Mouse (Mus musculus) embryonic facial prominence, embryonic 13.5 days (tissue): ENCODE results near the gene Slc39a13. TPM values are rescaled to one million over a fixed set of nuclear protein-coding genes. Genes with fewer than 3 reads are reported as not detected.
"Not testable (repeated sequence)": the region's sequence is repeated elsewhere in the genome, so short reads cannot be mapped to it uniquely, and the experiment has no call there.

ENCODE experiments used
- ATAC-seq: fragments of 200-750 bp; cut with Nextera tagmentation; 2 replicates; pipeline ENCODE4 v1.8.0; 2017; ENCODE audit warnings: low read depth; ENCODE audit not compliant: insufficient number of reproducible peaks, insufficient read depth, low FRiP score, low TSS enrichment
- H3K27ac ChIP-seq: fragments of 300-500 bp; sonication (generic); 2 replicates; pipeline ENCODE4 v1.5.1; 2015; ENCODE audit warnings: moderate library complexity, mild to moderate bottlenecking, inconsistent platforms
- H3K27me3 ChIP-seq: fragments of 300-500 bp; sonication (generic); 2 replicates; pipeline ENCODE4 v1.6.1; 2015; ENCODE audit warnings: mild to moderate bottlenecking, inconsistent platforms
- H3K36me3 ChIP-seq: fragments of 300-500 bp; sonication (generic); 2 replicates; pipeline ENCODE4 v1.6.1; 2015; ENCODE audit warnings: mild to moderate bottlenecking, inconsistent platforms
- H3K4me1 ChIP-seq: fragments of 300-500 bp; sonication (generic); 2 replicates; pipeline ENCODE4 v1.6.1; 2015; ENCODE audit warnings: inconsistent platforms
- H3K4me2 ChIP-seq: fragments of 300-500 bp; sonication (generic); 2 replicates; pipeline ENCODE4 v1.6.1; 2015; ENCODE audit warnings: moderate library complexity, mild to moderate bottlenecking, inconsistent platforms
- H3K4me3 ChIP-seq: fragments of 300-500 bp; sonication (generic); 2 replicates; pipeline ENCODE4 v1.5.1; 2015; ENCODE audit warnings: mild to moderate bottlenecking, inconsistent platforms
- H3K9ac ChIP-seq: fragments of 300-500 bp; sonication (generic); 2 replicates; pipeline ENCODE4 v1.6.1; 2015; ENCODE audit warnings: mild to moderate bottlenecking, inconsistent platforms
- H3K9me3 ChIP-seq: fragments of 300-500 bp; sonication (generic); 2 replicates; pipeline ENCODE4 v1.6.1; 2016; ENCODE audit warnings: inconsistent platforms
- WGBS: fragments of 180-500 bp; shearing (Covaris S2); methylation state at CpG from one replicate; pipeline ENCODE4 v1.1.7; 2015; ENCODE audit warnings: mixed read lengths; 5-methylcytosine and 5-hydroxymethylcytosine counted together
- polyA plus RNA-seq: library from polyadenylated mRNA; unstranded; fragments of >200 nt; fragmentation: Nextera tagmentation; extraction: Ambion mirVana; gene quantifications from 2 replicates; pipeline ENCODE4 v1.2.1, GENCODE M21; 2015

Slc39a13 gene
- polyA plus RNA-seq, 1 experiment from 2014 or later = 64.3 TPM

DNA sequence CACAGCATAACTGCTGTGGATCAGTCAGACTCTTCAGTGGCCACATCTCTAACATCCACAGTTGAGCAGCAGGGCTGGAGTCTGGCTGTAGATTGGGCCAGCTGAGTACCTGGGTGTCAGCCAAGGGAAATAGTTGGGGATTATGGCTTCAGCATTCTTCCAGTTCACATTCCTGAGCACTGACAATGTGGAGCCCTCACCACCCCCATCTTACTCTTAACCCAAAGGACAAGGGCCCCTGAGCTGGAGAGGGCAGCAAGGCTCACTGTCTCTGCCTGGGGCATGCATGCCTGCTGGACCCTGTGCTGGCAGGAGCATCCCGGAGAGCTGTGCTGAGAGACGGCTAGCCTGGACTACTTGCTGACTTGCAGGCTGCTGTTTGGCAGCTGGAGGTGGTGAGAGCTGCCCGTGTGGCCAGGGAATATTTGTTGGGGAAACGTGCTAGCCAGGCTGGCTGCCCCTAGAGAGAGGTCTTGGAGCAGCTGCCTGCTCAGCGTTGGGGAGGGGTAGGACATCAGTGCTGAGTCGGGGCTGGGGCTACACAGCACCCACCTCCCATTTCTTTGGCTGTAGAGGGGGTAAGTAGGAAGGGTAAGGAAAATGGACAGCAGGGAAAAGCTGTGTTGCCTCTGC is 8.3 kb downstream of the Slc39a13 start:
- WGBS = 82% methylated on average over 6 of the region's 6 CpGs
- no peak for ATAC-seq

DNA sequence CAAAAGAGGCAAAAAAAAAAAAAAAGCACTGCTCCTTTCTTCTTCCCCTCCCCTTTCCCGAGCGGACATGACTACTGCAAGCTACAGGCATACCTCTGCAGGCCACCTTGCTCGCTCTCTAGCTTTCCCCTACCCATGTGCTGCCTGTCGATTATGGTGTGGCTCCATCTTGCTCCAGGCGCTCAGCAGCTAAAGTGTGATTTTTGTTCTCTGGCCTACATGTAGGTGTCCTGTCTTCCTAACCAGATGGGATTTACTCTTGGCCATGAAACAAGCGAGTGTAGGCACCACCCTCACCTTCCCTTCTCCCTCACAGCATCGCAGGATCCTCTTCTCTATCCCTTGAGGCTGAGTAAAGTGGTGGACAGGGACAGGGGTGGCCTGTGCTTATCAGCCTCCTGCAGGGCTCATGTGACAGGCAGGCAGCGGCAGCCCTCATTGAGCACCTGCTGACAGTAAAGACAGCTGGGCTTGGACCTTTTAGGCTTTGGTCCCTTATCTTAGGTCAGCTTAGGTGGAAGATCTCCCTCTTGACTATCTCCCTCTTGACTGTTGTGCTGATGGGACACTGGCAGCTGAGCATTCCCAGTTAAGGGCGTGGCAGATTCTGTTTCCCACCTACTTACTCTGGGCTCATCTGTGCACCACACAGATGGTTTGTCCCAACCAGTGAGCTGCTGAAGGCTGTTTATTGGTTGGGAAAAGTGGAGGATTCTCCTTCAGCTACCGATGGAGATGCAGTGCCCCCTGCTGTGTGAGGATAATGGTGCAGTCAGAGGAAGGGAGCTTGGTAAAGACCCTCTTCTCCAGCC is 9.5 kb downstream of the Slc39a13 start:
- Histone ChIP-seq H3K4me1 (peaks cover 6% of the 10 kb centered on the region; the same call in 1 of the 2 replicates), H3K9me3 (no peaks in the 10 kb centered on the region), H3K9ac (no peak overlapping the region), H3K27me3 (no peaks in the 10 kb centered on the region), H3K4me3 (no peak overlapping the region), H3K36me3 (peaks cover 94% of the 10 kb centered on the region), H3K27ac (peak overlapping the region; percentile 33; the same call in 1 of the 2 replicates), H3K4me2 (no peak overlapping the region)
- 76% methylated on average over 10 of the region's 10 CpGs for WGBS
- no peak for ATAC-seq

More for the DNA sequence above, 8.3 kb downstream of the Slc39a13 start:
- Histone ChIP-seq H3K9ac (0 out of 2 replicates have a peak overlapping the region, but pooled peaks have one; percentile 11), H3K36me3 (peaks cover 92% of the 10 kb centered on the region), H3K4me1 (0 out of 2 replicates have a peak, but pooled peaks cover 6% of the 10 kb centered on the region), H3K4me2 (no peak overlapping the region), H3K9me3 (no peaks in the 10 kb centered on the region), H3K27me3 (no peaks in the 10 kb centered on the region), H3K4me3 (no peak overlapping the region), H3K27ac (peak overlapping the region; percentile 7; the same call in 1 of the 2 replicates)

DNA sequence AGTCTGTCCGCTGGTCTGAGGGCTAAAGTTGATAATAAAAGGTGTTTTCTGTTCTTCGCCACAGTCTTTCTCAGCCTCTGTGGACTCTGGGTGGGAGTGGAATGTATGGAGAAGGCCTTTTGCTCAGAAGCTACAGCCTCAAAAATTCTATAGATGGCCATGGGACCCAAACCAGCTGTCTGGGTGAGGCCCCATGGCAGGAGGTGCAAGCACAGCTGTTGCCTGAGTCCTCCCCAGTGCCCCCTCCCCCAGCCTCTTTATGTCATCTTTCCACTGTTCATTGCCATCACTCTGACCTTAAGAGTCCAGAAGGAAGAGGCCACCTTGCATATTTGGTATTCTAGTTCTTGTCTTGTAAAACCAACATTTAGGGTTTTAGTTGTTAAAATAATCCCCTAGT is 10.8 kb downstream of the Slc39a13 start:
- 96% methylated on average over 2 of the region's 2 CpGs for WGBS
- no peaks in the 10 kb centered on the region for H3K9me3 ChIP-seq

DNA sequence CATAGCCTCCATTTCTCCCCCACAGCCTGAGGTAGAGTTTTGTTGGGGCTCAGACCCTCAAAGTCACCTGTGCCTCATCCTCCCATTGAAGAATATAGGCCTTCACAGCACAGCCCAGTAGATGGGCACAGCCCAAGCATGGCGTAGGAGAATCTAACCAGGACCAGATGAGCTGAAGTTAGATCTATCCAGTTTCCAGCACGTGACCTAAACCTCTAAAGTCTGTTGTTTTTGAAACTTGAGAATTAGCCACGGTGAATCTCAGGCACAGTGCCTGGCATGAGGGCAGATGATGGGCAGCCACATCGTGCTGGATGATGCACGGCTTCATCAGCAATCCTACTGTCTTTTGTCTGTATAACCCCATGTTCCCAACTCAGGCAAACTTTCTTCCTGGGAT is 11.8 kb downstream of the Slc39a13 start:
- ATAC-seq = no peak
- peaks cover 18% of the 10 kb centered on the region for H3K4me1 ChIP-seq
- H3K9ac ChIP-seq = no peak overlapping the region
- no peaks in the 10 kb centered on the region for H3K27me3 ChIP-seq
- WGBS = 54% methylated on average over 5 of the region's 5 CpGs
- H3K4me3 ChIP-seq = no peak overlapping the region
- H3K9me3 ChIP-seq = no peaks in the 10 kb centered on the region
- peaks cover 78% of the 10 kb centered on the region for H3K36me3 ChIP-seq
- no peak overlapping the region for H3K27ac ChIP-seq
- no peak overlapping the region for H3K4me2 ChIP-seq

More for the DNA sequence above, 10.8 kb downstream of the Slc39a13 start:
- H3K36me3 ChIP-seq = peaks cover 88% of the 10 kb centered on the region
- peaks cover 18% of the 10 kb centered on the region for H3K4me1 ChIP-seq
- H3K4me3 ChIP-seq = no peak overlapping the region
- no peak overlapping the region for H3K27ac ChIP-seq
- H3K9ac ChIP-seq = no peak overlapping the region
- H3K27me3 ChIP-seq = no peaks in the 10 kb centered on the region
- H3K4me2 ChIP-seq = no peak overlapping the region
- no peak for ATAC-seq

DNA sequence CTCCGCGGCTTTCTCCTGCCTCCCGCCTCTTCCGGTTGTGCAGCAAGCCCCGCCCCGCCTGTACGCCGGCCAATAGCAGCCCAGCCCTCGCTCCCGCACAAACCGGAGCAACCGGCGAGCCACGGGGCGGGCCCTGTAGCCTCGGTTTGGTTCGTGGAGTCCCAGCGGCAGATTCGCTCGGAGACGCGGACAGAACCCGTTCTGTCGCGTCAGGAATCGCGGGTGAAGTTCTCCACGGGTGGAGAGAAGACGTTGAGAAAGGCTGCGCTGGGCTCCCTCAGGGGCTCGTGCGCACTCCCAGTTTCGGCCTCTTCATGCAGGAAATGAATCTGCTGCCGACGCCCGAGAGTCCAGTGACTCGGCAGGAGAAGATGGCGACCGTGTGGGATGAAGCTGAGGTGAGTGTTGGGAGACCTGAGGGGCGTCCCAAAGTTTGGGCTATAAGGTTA is 16.3 kb downstream of the Slc39a13 start, which contains the start of gene Psmc3:
Psmc3 (plus strand) TSS at position 76 of the 449 bp plus-strand sequence.
- ATAC-seq = peak; percentile 94

DNA sequence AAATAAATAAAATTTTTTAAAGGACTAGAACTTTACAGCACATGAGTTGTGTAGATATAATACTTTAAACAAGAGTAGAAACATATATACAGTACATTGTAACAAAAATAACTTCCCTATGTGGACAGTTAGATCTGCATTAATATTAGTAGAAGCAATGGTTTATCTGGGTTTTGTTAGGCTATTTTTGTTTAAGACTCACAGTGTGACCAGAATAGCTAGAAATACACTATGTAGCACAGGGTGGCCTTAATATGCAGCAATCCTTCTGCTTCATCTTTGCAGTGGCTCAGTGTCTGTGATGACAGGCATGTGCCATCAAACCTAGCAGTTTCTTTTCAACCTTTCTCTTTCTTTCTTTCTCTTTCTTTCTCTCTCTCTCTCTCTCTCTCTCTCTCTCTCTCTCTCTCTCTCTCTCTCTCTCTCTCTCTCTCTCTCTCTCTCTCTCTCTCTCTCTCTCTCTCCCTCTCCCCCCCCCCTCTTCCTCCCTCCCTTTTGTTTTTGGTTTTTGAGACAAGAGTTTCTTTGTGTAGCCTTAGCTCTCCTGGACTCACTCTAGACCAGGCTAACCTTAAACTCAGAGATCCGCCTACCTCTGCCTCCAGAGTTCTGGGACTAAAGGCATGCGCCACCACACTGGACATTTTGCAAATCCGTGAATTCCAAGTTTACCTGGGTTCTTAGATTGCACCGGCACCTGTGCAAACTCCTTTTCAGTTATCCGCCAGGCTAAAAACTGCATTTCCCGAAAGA is 16.9 kb downstream of the Slc39a13 start:
- Histone ChIP-seq H3K9ac (peak overlapping the region; percentile 89), H3K36me3 (peaks cover 32% of the 10 kb centered on the region), H3K4me2 (peak overlapping the region; percentile 96), H3K27me3 (no peaks in the 10 kb centered on the region), H3K9me3 (no peaks in the 10 kb centered on the region), H3K4me3 (peak overlapping the region; percentile 85), H3K27ac (no peak overlapping the region; the same call in 1 of the 2 replicates), H3K4me1 (peaks cover 16% of the 10 kb centered on the region)
- under 1% methylated on average over 6 of the region's 6 CpGs for WGBS
- peak; percentile 4; the same call in 1 of the 2 replicates for ATAC-seq

More for the DNA sequence above, 16.3 kb downstream of the Slc39a13 start, which contains the start of gene Psmc3:
- no peaks in the 10 kb centered on the region for H3K9me3 ChIP-seq
- H3K27ac ChIP-seq = peak within 1 kb of the TSS; percentile 82
- peak within 1 kb of the TSS; percentile 96 for H3K4me2 ChIP-seq
- no peaks in the 10 kb centered on the region for H3K27me3 ChIP-seq
- H3K36me3 ChIP-seq = peaks cover 38% of the 10 kb centered on the region
- WGBS = under 1% methylated on average over 40 of the region's 40 CpGs
- H3K4me1 ChIP-seq = peaks cover 16% of the 10 kb centered on the region
- peak within 1 kb of the TSS; percentile 89 for H3K9ac ChIP-seq
- H3K4me3 ChIP-seq = peak within 1 kb of the TSS; percentile 85

DNA sequence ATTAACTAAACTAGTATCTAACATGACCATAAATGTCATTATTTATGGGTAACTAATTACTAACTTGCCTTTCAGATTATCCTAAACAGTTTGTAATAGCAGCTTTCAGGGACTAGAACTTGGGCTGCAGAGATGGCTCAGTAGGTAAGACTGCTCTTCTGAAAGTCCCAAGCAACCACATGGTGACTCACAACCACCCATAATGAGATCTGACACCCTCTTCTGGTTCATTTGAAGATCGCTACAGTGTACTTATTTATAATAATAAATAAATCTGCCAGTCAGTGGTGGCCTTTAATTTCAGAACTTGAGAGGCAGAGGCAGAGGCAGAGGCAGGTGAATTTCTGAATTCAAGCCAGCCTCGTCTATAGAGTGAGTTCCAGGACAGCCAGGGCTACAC is 17.5 kb downstream of the Slc39a13 start:
- Histone ChIP-seq H3K4me3 (0 out of 2 replicates have a peak overlapping the region, but pooled peaks have one; percentile 85), H3K27ac (no peak overlapping the region), H3K9me3 (no peaks in the 10 kb centered on the region), H3K9ac (no peak overlapping the region), H3K36me3 (peaks cover 27% of the 10 kb centered on the region), H3K4me1 (peaks cover 16% of the 10 kb centered on the region), H3K4me2 (peak overlapping the region; percentile 96; the same call in 1 of the 2 replicates), H3K27me3 (no peaks in the 10 kb centered on the region)
- ATAC-seq = no peak
- 52% methylated on average over 2 of the region's 2 CpGs for WGBS

DNA sequence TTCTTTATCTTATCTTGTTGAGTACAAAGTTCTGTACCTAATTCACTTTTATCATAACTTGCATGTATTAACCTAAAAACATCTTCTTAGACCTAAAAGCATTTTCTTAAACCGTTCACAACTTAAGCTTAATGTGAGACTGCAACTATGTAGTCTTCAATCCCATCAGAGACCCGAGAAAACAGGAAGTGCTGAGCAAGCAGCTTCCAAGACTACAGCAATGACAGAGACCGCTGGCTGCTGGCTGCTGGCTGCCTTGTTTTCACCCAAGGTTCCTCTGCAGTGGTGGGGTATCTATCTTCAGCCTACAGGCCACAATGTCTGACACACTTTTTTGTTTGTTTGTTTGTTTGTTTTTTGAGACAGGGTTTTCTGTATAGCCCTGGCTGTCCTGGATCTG is 18.3 kb downstream of the Slc39a13 start:
- H3K9me3 ChIP-seq = no peaks in the 10 kb centered on the region
- no peak overlapping the region for H3K4me2 ChIP-seq
- H3K36me3 ChIP-seq = peaks cover 18% of the 10 kb centered on the region
- no peak overlapping the region for H3K27ac ChIP-seq
- WGBS = 78% methylated on average over 3 of the region's 3 CpGs
- H3K27me3 ChIP-seq = no peaks in the 10 kb centered on the region
- ATAC-seq = no peak
- no peak overlapping the region for H3K4me3 ChIP-seq
- no peak overlapping the region for H3K9ac ChIP-seq
- H3K4me1 ChIP-seq = peaks cover 16% of the 10 kb centered on the region

DNA sequence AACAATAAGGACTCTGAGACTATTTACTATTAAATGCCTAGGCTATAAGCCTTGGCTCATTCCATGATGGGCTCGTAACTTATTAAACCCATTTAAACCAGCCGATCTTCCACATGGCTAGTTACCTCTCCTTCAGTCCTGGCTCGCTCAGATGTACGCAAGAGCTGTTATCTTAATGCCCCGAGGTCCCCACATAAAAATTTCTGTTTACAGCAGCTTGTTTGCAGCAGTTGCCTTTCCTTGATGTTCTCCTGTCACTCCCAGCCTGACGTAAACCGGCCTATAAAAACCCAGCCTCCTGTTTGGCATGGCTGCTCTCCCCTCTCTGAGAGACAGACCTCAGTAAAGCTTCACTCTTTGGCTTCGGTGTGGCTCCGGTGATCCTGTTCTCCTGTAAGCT is 22.9 kb downstream of the Slc39a13 start:
- ATAC-seq = no peak
- no peaks in the 10 kb centered on the region for H3K27me3 ChIP-seq
- 86% methylated on average over 9 of the region's 9 CpGs for WGBS

DNA sequence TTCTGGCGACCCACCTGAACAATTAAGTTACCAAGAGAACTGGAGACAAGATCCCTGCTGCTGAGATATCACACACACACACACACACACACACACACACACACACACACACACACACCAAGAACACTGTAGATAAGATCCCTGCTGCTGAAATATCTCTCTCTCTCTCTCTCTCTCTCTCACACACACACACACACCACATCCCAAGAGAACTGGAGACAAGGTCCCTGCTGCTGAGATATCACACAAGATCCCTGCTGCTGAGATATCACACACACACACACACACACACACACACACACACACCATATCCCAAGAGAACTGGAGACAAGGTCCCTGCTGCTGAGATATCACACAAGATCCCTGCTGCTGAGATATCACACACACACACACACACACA is 24.4 kb downstream of the Slc39a13 start:
- H3K27ac ChIP-seq, H3K36me3 ChIP-seq, H3K4me3 ChIP-seq, H3K4me2 ChIP-seq, H3K4me1 ChIP-seq, ATAC-seq, H3K9ac ChIP-seq, H3K27me3 ChIP-seq, H3K9me3 ChIP-seq: not testable (repeated sequence)
- WGBS = 67% methylated on average over 1 of the region's 1 CpGs

More for the DNA sequence above, 22.9 kb downstream of the Slc39a13 start:
- H3K4me1 ChIP-seq = peaks cover 7% of the 10 kb centered on the region; the same call in 1 of the 2 replicates
- no peaks in the 10 kb centered on the region for H3K9me3 ChIP-seq
- H3K36me3 ChIP-seq = no peaks in the 10 kb centered on the region
- H3K27ac ChIP-seq = no peak overlapping the region
- H3K4me3 ChIP-seq = no peak overlapping the region
- no peak overlapping the region for H3K4me2 ChIP-seq
- no peak overlapping the region for H3K9ac ChIP-seq

DNA sequence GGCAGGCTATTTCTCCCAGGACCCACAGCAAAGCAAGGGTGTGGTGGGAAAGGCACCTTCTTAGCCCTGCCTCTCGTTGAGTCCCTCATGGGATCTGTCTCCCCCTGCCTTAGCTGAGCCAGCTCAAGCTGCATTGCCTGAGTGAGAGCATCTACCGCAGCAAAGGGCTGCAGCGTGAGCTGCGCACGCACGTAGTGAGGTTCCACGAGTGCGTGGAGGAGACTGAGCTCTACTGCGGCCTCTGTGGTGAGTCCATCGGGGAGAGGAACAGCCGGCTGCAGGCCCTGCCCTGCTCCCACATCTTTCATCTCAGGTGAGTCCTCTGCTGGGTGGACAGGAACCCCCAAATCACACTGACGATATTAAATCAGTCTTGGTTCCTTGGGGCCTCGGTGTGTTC is 25.5 kb downstream of the Slc39a13 start:
- H3K9ac ChIP-seq = no peak overlapping the region
- no peaks in the 10 kb centered on the region for H3K36me3 ChIP-seq
- H3K27ac ChIP-seq = no peak overlapping the region
- H3K4me3 ChIP-seq = no peak overlapping the region
- ATAC-seq = 0 out of 2 replicates have a peak, but pooled peaks have one; percentile 17
- H3K9me3 ChIP-seq = no peaks in the 10 kb centered on the region
- WGBS = 77% methylated on average over 13 of the region's 13 CpGs
- no peaks in the 10 kb centered on the region for H3K27me3 ChIP-seq
- H3K4me2 ChIP-seq = no peak overlapping the region
- H3K4me1 ChIP-seq = peaks cover 7% of the 10 kb centered on the region; the same call in 1 of the 2 replicates
